Comparison of ENCODE assay signal across 8 mouse cellular contexts in the genomic region with DNA sequence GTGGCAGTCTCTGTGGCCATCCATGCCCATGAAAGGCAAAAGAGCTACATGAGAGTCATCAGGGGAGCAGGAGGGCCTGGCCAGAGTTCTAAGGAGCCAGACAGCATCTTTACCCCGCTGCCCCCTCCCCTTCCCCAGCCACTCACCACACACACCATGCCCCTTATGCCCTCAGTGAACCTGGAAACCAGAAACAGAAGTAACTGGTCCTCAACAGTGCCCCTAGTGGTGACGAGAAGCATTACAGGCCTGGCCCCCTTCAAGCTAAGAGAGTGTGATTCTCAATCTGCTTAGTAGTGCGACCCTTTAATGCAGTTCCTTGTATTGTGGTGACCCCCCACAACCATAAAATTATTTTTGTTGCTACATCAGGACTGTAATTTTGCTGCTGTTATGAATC.
DNase-seq lines count a peak whose midpoint lies in the region; ATAC-seq and TF ChIP-seq lines count a peak whose summit lies in the region.

No protein-coding gene starts in this region.

- no peak overlapping the region for H3K4me2 ChIP-seq in midbrain, postnatal 0 days (ENCODE audit: low read depth, low read length, poor library complexity, severe bottlenecking)

- ATAC-seq in CD4-positive, CD25-positive, alpha-beta regulatory T cell, adult 4 months: no peak
- ATAC-seq in midbrain, postnatal 0 days (ENCODE audit: low FRiP score): no peak
- no peak; the same call in 1 of the 2 replicates for ATAC-seq in monocyte, adult 5-6 weeks (replicated peaks; ENCODE audit: insufficient number of reproducible peaks, low FRiP score, low TSS enrichment, poor library complexity, severe bottlenecking)

- no peaks in the 10 kb centered on the region for H3K27me3 ChIP-seq in midbrain, postnatal 0 days (ENCODE audit: insufficient read depth, low read length)

- no peaks in the 10 kb centered on the region for H3K4me1 ChIP-seq in midbrain, postnatal 0 days (ENCODE audit: insufficient read depth, low read length)

- no peak overlapping the region for H3K9ac ChIP-seq in midbrain, postnatal 0 days (replicated peaks; ENCODE audit: low read length, poor library complexity, severe bottlenecking)

- H3K9me3 ChIP-seq in midbrain, postnatal 0 days (ENCODE audit: low read length): no peaks in the 10 kb centered on the region

- H3K27ac ChIP-seq in left cerebral cortex, adult 2 months: no peak overlapping the region
- H3K27ac ChIP-seq in midbrain, postnatal 0 days (ENCODE audit: low read depth, low read length): no peak overlapping the region

- TF ChIP-seq CTCF in left cerebral cortex, adult 2 months (IDR thresholded peaks at IDR 0.05): peak; percentile 69
- TF ChIP-seq CTCF in midbrain, postnatal 0 days (IDR thresholded peaks at IDR 0.05): peak; percentile 84

- H3K4me3 ChIP-seq in left cerebral cortex, adult 2 months: no peak overlapping the region
- no peak overlapping the region for H3K4me3 ChIP-seq in midbrain, postnatal 0 days (ENCODE audit: low read depth, low read length)

- intact Hi-C loops in left cerebral cortex, adult 2 months (cut with DNase I): no loop called here
- intact Hi-C loops in left cerebral cortex, postnatal 25 days (cut with DNase I): no loop called here

- H3K36me3 ChIP-seq in midbrain, postnatal 0 days (ENCODE audit: insufficient read depth, low read length): no peaks in the 10 kb centered on the region

- 17% methylated on average over 3 of the region's 3 CpGs for WGBS in midbrain, postnatal 0 days

- peak; percentile 72 for DNase-seq in CD4-positive, CD25-positive, alpha-beta regulatory T cell, adult 2 months (ENCODE audit: low read depth, low spot score)
- DNase-seq in left cerebral cortex, adult 2 months (ENCODE audit: extremely low spot score in 1 of 2, low spot score in 2 of 2): no peak
- no peak for DNase-seq in left cerebral cortex, postnatal 25 days (ENCODE audit: low spot score in 2 of 2)
- DNase-seq in embryo, embryonic 11 days: peak; percentile 65
- DNase-seq in midbrain, postnatal 0 days (ENCODE audit: low spot score): no peak
- DNase-seq in layer of hippocampus, postnatal 36 days: no peak

Comparison
In these comparisons a context has a peak if more than half of its experiments do, and no peak if none do; other contexts are left out.
1. DNase-seq: peak in CD4-positive, CD25-positive, alpha-beta regulatory T cell, adult 2 months (single experiment) and embryo, embryonic 11 days (single experiment); none in left cerebral cortex, adult 2 months (0 of 2), left cerebral cortex, postnatal 25 days (0 of 2), midbrain, postnatal 0 days (single experiment) and layer of hippocampus, postnatal 36 days (0 of 2).